Comparison of ENCODE assay signal across 28 mouse cellular contexts in genomic region chr4:107004346-107004745, GRCm38 (mm10).
A peak's percentile ranks its signal among the peaks of the same experiment; 100 is the strongest.
DNase-seq lines count a peak whose midpoint lies in the region; ATAC-seq and TF ChIP-seq lines count a peak whose summit lies in the region.
"Had no signal": no experiment of that assay in that cellular context is flagged by ENCODE, and none has a peak within 500 bp of the region (broad histone marks: within the 10 kb centered on the region; RNA-seq: fewer than 3 reads in every experiment).

No protein-coding gene starts in this region.

- H3K9me3 ChIP-seq in kidney, embryonic 15.5 days (replicated peaks) = no peaks in the 10 kb centered on the region
- H3K9me3 ChIP-seq in neural tube, embryonic 13.5 days = no peaks in the 10 kb centered on the region
- H3K9me3 ChIP-seq in neural tube, embryonic 15.5 days (replicated peaks) = no peaks in the 10 kb centered on the region
- H3K9me3 ChIP-seq: forebrain, embryonic 13.5 days; heart, embryonic 12.5 days; limb, embryonic 10.5 days; limb, embryonic 15.5 days; megakaryocyte, embryonic 14.5 days; midbrain, embryonic 15.5 days had no signal

- no peak for DNase-seq in gastrocnemius, adult 2 months
- DNase-seq in gastrocnemius, postnatal 25 days = no peak
- peak; percentile 68 for DNase-seq in kidney, adult 2 months
- no peak for DNase-seq in lung, adult 2 months
- no peak for DNase-seq in urinary bladder, postnatal 25 days (ENCODE audit: low spot score)
- DNase-seq: adrenal gland, postnatal 36 days; cerebellum, adult 9-10 months; cerebellum, postnatal 36 days; gastrocnemius, postnatal 36 days; heart, adult 2 months; heart, postnatal 10 days; kidney, postnatal 10 days; layer of hippocampus, postnatal 36 days; lung, postnatal 36 days; right cerebral cortex, adult 18-20 months; spleen, adult 18-20 months; thymus, postnatal 14 days had no signal

- no peak for ATAC-seq in kidney, embryonic 15.5 days (replicated peaks; ENCODE audit: low FRiP score)
- no peak for ATAC-seq in neural tube, embryonic 13.5 days (ENCODE audit: low read depth)
- no peak for ATAC-seq in neural tube, embryonic 15.5 days (ENCODE audit: low FRiP score)
- ATAC-seq: forebrain, embryonic 13.5 days; intestine, embryonic 16.5 days; midbrain, embryonic 15.5 days; Patski had no signal

- no peak overlapping the region for H3K4me2 ChIP-seq in kidney, embryonic 15.5 days
- H3K4me2 ChIP-seq in neural tube, embryonic 13.5 days = no peak overlapping the region
- no peak overlapping the region for H3K4me2 ChIP-seq in neural tube, embryonic 15.5 days
- H3K4me2 ChIP-seq: forebrain, embryonic 13.5 days; heart, embryonic 12.5 days; limb, embryonic 15.5 days; midbrain, embryonic 15.5 days had no signal

- no peaks in the 10 kb centered on the region for H3K36me3 ChIP-seq in kidney, adult 2 months (ENCODE audit: control insufficient read depth, insufficient read depth, low read length)
- H3K36me3 ChIP-seq in kidney, embryonic 15.5 days = 0 out of 2 replicates have a peak, but pooled peaks cover 8% of the 10 kb centered on the region
- H3K36me3 ChIP-seq in neural tube, embryonic 13.5 days = no peaks in the 10 kb centered on the region
- no peaks in the 10 kb centered on the region for H3K36me3 ChIP-seq in neural tube, embryonic 15.5 days
- H3K36me3 ChIP-seq: limb, embryonic 15.5 days; midbrain, embryonic 15.5 days had no signal

- TF ChIP-seq CTCF in gastrocnemius, adult 2 months (IDR thresholded peaks at IDR 0.05) = no peak
- TF ChIP-seq CTCF in kidney, adult 2 months (conservative IDR thresholded peaks at IDR 0.05; ENCODE audit: insufficient read depth, insufficient read length, low read depth, low read length) = no peak
- TF ChIP-seq CTCF in lung, adult 2 months (IDR thresholded peaks at IDR 0.05; ENCODE audit: insufficient read depth, low read length) = no peak

- H3K27ac ChIP-seq in gastrocnemius, adult 2 months = 0 out of 2 replicates have a peak overlapping the region, but pooled peaks have one; percentile 6
- H3K27ac ChIP-seq in kidney, adult 2 months (ENCODE audit: insufficient read depth, low read depth, low read length) = peak overlapping the region; percentile 47; the same call in 1 of the 2 replicates
- no peak overlapping the region for H3K27ac ChIP-seq in kidney, embryonic 15.5 days
- H3K27ac ChIP-seq in neural tube, embryonic 13.5 days (replicated peaks) = peak overlapping the region; percentile 23; the same call in 1 of the 2 replicates
- no peak overlapping the region for H3K27ac ChIP-seq in neural tube, embryonic 15.5 days (replicated peaks)
- H3K27ac ChIP-seq: forebrain, embryonic 13.5 days; heart, adult 2 months; limb, embryonic 10.5 days; limb, embryonic 15.5 days; midbrain, embryonic 15.5 days had no signal

- intact Hi-C loops in gastrocnemius, adult 2 months (cut with DNase I) = no loop called here

- H3K27me3 ChIP-seq in kidney, adult 2 months (replicated peaks; ENCODE audit: control insufficient read depth, insufficient read depth, low read length) = no peaks in the 10 kb centered on the region
- no peaks in the 10 kb centered on the region for H3K27me3 ChIP-seq in kidney, embryonic 15.5 days
- H3K27me3 ChIP-seq in neural tube, embryonic 13.5 days = no peaks in the 10 kb centered on the region
- no peaks in the 10 kb centered on the region for H3K27me3 ChIP-seq in neural tube, embryonic 15.5 days (replicated peaks)
- H3K27me3 ChIP-seq: forebrain, embryonic 13.5 days; heart, embryonic 12.5 days; limb, embryonic 15.5 days; megakaryocyte, embryonic 14.5 days; midbrain, embryonic 15.5 days; Patski had no signal

- no peak overlapping the region for H3K4me3 ChIP-seq in gastrocnemius, adult 2 months
- no peak overlapping the region for H3K4me3 ChIP-seq in kidney, adult 2 months (ENCODE audit: insufficient read depth, low read depth, low read length)
- no peak overlapping the region for H3K4me3 ChIP-seq in kidney, embryonic 15.5 days (replicated peaks)
- H3K4me3 ChIP-seq in neural tube, embryonic 13.5 days = no peak overlapping the region
- H3K4me3 ChIP-seq in neural tube, embryonic 15.5 days (replicated peaks) = no peak overlapping the region
- no peak overlapping the region for H3K4me3 ChIP-seq in lung, adult 2 months (replicated peaks; ENCODE audit: extremely low read depth, low read depth, low read length)
- H3K4me3 ChIP-seq: forebrain, embryonic 13.5 days; heart, adult 2 months; heart, embryonic 12.5 days; limb, embryonic 10.5 days; limb, embryonic 15.5 days; megakaryocyte, embryonic 14.5 days; midbrain, embryonic 15.5 days had no signal

- peaks cover 59% of the 10 kb centered on the region for H3K4me1 ChIP-seq in kidney, adult 2 months (ENCODE audit: control insufficient read depth, insufficient read depth, low read length)
- H3K4me1 ChIP-seq in kidney, embryonic 15.5 days = peaks cover 38% of the 10 kb centered on the region
- H3K4me1 ChIP-seq in neural tube, embryonic 13.5 days (replicated peaks) = peaks cover 80% of the 10 kb centered on the region
- H3K4me1 ChIP-seq in neural tube, embryonic 15.5 days = peaks cover 57% of the 10 kb centered on the region
- 0 out of 2 replicates have a peak, but pooled peaks cover 2% of the 10 kb centered on the region for H3K4me1 ChIP-seq in lung, adult 2 months (ENCODE audit: control insufficient read depth, insufficient read depth, low read length)

- no peak for TF ChIP-seq POLR2A in kidney, adult 2 months (IDR thresholded peaks at IDR 0.05; ENCODE audit: low read depth, low read length)
- TF ChIP-seq POLR2A in lung, adult 2 months (IDR thresholded peaks at IDR 0.05; ENCODE audit: borderline replicate concordance, extremely low read depth, low read depth, low read length) = no peak

- WGBS in kidney, adult 2 months = 51% methylated on average over 3 of the region's 3 CpGs
- WGBS in kidney, embryonic 15.5 days = 72% methylated on average over 3 of the region's 3 CpGs
- WGBS in neural tube, embryonic 13.5 days = 84% methylated on average over 3 of the region's 3 CpGs
- WGBS in neural tube, embryonic 15.5 days = 77% methylated on average over 3 of the region's 3 CpGs
- 67% methylated on average over 3 of the region's 3 CpGs for WGBS in lung, adult 2 months

- no peak overlapping the region for H3K9ac ChIP-seq in kidney, embryonic 15.5 days
- no peak overlapping the region for H3K9ac ChIP-seq in neural tube, embryonic 13.5 days
- H3K9ac ChIP-seq in neural tube, embryonic 15.5 days (replicated peaks) = no peak overlapping the region
- H3K9ac ChIP-seq: forebrain, embryonic 13.5 days; heart, embryonic 12.5 days; limb, embryonic 15.5 days; midbrain, embryonic 15.5 days had no signal

Comparison
In these comparisons a context has a peak if more than half of its experiments do, and no peak if none do; other contexts are left out.
1. H3K27ac ChIP-seq: peak in gastrocnemius, adult 2 months (single experiment), kidney, adult 2 months (single experiment) and neural tube, embryonic 13.5 days (single experiment); none in kidney, embryonic 15.5 days (single experiment) and neural tube, embryonic 15.5 days (single experiment).